Mouse (Mus musculus): ENCODE results near the gene Mall.

Mall gene

DNA sequence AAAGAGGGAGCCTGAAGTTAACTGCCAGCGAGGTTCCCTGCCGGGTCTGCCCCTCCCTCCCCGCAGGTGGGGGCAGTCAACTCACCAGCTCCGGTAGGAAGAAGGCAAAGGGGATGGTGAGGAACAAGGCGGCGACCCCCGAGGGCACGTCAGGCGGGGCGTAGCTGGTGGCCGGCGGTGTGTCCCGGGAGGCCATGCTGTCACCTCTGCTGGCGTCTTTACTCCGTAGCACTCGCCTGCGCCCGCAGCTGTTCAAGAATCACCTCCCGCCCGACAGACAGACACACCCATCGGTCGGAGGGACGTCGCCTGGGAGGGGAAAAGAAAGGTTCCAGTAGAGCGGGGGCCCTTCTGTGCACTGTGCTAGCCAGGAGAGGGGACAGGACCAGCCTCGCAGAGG lies at the start of gene Mall:
Gene Mall (minus strand): TSS at position 262 of the 400 bp plus-strand sequence.
- DNase-seq (ENCODE audit: low spot score): no peak

DNA sequence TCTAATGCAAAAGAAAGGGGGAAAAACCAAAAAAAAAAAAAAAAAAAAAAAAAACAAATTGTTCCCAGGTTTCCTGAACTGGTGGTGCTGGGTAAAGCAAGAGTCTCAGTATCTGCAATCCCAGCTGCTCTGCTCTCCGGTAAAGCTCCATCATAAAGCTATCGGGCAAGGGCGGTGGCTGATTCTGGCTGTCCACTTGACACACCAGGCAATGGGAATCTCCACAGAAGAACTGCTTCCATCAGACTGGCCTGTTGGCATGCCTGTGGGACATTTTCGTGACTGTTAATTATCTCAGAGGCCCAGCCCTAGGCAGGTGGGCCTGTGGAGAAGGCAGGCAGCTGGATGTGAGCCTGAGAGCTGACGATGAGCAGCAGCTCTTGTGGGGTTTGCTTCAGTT lies 48.7 kb upstream of the Mall start:
- DNase-seq (ENCODE audit: low spot score): no peak

DNA sequence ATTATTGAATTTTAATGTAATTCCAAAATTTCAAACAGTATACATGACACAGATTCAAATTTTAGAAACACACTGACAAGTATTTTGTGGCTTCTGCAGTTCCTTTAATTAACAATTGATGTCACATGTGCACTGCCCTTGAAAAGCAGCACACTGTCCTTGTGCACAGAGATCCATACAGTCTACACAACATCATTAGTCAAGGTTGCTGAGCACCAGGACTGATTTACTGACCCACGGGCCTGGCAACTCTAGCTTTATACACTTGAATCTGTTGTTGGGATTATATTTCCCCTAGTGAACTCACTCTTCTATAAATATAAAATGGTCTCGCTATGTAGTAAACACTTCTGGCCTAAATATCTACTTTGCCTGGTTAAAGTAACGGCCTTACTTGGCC lies 45.3 kb upstream of the Mall start:
- no peak for DNase-seq (ENCODE audit: low spot score)

DNA sequence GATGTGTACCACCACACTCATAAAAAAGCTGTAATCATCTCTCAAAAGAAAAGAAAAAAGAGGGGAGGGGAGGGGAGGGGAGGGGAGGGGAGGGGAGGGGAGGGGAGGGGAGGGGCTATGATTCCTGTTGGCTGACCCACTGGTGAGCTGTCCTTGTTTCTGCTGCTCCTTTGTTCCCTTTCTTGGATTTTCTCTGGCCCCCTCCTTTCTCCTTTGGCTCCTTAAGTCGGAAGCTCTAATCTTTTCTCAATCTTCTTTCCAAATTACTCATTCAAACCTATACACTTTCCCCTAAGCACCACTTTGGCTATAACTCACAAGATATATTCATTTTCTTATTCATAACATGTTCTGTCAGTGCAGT lies 44.8 kb upstream of the Mall start:
- DNase-seq (ENCODE audit: low spot score): no peak

DNA sequence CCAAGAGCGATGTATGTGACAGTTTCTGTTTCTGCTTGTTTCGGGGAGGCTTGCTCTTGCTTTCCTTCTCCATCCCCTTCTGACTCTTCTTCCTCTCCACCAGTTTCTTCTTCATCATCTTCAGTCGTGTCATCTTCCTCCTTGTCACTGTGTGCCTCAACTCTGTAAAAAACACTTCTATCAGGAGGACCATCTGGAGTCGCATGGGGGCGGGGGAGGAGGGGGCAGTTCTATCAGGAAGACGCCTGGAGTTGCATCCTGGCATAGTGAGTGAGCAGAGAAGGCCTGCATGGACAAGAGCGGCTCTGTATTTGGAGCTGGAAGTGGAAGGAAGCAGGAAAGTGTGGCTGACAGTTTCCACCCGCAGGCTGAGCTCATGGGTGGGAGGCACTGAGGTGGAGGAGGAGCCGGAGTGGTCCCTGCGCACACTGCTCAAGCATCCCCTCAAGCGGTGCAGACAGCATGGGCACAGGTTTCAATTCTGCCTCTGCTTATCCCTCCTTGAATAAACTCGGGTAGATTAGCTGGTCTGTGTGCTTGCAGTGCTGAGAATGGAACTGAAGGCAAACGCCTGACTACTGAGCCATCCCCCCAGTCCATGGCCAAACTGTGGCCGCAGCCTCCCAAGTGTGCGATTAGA lies 44.3 kb upstream of the Mall start:
- no peak for DNase-seq (ENCODE audit: low spot score)

DNA sequence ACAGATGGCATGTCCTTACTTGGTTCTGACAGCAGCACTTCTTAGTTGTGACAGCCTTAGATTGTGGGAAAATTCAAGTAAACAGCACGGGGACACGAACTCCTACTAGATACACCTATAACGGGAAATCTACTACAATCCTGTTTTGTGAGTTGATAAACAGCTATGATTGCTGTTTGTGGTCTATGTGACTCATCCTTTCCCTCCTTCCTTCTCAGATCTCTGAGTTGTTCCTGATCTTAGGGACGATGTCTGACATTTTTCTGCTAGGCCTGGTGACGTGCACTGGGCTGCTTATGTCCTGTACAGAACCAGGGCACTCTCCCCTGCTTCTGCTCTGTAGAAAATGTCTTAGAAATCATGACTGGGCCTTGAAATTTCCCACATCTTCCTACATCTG lies 31.9 kb upstream of the Mall start:
- DNase-seq (ENCODE audit: low spot score): no peak

DNA sequence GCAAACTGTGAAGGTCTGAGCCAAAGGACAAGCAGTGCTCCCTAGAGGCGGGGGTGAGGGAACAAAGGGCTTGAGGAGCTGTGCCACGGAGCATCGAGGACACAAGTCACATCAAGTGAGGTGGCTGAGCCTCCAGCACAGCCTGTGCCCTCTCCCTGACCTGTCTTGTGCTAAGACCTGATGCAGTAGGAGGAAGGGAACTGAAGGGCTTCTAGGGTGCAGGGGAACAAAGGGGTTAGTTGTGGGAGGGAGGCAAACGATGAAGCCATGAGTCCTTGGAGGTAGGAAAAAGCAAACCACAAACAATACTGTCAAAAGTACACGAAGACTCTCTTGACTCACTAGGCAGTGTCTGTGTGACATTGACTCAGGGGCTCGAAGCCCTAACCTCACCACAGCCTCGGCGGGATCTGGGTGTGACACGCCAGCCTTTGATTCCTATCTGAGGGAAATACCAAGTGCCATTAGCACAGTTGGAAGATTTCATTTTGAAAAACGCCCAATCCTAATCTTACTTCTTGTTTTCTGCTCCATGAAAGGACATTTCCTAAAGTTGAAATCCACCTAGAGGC lies 30.8 kb upstream of the Mall start:
- no peak for DNase-seq (ENCODE audit: low spot score)

DNA sequence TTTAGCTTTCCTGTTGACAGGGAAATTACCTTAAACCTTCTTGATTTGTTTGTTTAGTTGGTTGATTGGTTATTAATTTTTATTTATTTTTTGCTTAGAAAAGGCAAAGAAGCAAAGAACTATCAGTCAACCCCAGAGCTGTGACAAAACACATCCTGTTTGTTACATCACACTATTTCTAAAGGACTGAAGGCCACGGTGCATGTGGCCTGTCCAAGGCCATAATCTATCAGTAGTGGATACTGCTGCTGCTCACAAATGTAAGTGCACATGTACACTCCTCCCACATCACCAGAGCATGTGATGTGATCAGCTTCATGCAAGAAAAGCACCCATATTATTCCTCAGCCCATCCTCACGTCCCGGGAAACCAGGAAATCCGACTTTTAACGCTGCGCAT lies 30.3 kb upstream of the Mall start:
- DNase-seq (ENCODE audit: low spot score): no peak

DNA sequence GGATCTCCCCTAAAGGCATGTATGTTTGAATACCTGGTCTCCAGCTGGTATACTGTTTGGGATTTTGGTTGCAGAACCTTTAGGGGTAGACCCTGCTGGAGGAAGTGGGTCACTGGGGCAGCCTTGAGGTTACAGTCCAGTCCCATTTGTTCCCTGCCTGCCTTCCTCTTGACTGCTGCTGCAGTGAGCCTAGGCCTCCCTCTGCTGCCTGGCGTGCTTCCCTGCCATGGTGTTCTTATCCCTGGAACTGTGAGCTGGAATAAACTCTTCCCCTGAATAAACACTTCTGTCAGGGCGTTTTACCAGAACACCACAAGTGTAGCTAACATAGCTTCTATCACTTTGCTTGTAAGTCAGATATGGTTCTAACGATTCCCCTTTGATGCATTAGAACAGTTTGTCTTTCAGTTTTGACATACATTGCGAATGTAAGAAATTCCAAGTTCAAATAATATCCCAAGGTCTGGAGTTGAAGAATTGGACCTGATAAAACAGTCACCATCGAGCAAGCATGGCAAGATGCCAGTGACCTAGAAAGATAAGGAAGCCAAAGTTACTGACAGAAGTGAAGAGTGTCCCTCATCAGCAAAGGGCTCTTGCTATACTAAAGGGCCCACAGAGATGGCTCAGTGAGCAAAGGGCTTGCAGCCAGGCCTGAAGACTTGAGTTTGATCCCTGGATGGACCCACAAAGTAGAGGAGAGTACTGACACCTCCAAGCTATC lies 29.6 kb upstream of the Mall start:
- DNase-seq (ENCODE audit: low spot score): no peak

DNA sequence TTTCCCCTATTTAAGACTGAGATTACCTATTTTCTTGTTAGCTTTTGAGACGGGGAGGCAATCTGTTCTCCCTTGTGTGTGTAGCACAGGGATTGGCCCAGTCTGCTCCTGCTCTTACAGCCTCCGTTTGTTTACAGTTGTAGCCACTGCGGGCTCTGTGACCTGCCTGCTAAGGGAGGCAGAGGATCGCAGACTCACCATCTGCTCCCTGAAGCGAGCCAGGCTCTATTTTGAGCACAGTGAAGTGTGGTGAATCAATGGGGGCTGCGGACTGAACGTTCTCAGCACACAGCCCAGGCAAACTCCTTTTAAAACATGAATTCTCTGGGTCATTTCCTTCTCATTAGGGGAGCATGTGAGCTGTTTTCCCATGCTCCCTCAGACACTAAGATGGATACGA lies 27.4 kb upstream of the Mall start:
- no peak for DNase-seq (ENCODE audit: low spot score)

DNA sequence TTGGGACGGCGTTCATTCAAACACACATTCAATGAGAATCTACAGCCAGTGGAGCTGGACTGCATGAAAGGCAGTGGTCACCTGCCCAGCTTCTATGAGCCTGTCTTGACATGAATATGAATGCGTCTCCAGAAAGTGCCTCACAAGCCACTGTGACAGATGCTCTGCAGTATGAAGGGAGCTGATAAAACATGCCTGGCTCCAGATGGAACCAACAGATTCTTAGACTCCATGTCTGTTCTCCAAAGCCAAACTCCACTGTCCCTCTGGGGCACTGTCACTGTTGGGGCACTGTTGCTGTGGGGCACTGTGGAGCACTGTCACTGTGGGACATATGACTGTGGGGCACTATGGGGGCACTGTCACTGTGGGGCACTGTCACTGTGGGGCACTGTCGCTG lies 24.4 kb upstream of the Mall start:
- no peak for DNase-seq (ENCODE audit: low spot score)

DNA sequence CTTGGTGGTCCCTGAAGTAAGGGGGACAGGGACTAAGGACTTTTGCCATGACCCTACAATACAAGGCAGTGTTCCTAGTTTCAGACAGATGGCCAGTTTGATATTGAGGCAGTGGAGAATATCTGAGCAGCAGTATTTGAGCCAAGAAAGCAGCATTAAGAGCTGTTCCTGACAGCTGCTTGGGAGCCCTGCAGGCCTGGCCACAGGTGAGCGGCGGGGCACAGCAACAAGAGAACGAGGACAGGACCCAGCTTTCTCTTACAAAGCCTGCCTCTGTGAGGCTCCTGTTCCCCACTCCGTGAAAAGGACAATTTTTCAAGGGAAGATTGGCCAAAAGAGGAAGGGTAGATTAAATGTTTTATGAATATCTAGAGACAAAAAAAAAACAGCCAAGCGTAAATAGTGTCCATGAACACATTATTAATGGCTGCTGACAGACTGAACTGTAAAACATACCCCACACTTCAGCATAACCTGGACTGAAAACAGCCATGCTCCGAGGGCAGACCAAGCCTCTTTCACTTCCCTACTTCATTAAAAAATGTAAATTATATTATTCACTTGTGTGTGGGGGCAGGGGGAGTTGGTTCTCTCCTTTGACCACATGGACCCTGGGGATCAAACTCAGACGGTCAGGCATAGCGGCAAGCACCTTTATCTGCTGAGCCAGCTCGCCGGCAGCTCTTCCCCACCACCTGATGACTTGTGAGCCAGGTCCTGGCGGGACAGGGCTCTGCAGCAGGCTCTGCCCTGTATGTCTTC lies 22.3 kb upstream of the Mall start:
- no peak for DNase-seq (ENCODE audit: low spot score)

DNA sequence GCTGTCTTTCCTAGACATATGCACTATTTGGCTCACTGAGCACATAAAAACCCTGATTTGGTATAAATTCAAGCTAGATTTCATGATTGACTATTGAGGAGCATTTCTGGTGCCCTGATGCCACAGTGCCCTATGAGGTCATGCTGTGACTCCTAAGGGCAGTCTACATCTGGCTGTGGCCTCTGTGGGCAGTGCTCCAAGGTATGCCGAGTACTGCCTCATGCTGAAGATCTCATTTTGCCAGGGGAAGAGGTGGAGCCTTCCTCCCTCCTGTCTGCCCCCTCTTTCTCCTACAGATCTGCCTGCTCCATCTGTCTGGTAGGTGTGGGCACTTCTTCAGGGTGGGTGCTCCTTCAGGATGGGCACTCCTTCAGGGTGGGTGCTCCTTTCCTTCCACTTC lies 19.6 kb upstream of the Mall start:
- no peak for DNase-seq (ENCODE audit: low spot score)

DNA sequence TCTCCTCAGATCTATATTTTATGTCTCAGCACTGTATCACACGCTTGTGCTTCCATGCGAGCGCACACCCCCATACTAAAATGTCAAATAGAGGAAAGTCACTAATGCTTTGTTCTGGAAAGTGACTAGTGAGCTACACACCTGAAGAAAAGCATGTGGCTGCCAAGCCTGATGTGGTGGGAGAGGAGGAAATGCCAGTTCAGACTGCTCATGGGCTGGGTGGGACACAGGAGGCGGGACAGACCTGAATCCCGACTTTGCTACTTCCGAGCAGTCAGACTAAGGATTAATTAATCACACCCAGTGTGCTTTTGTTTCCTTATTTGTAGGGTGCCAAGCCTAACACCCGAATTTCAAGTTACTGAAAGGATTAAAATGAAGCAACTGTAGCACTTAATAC lies 18.6 kb upstream of the Mall start:
- no peak for DNase-seq (ENCODE audit: low spot score)

DNA sequence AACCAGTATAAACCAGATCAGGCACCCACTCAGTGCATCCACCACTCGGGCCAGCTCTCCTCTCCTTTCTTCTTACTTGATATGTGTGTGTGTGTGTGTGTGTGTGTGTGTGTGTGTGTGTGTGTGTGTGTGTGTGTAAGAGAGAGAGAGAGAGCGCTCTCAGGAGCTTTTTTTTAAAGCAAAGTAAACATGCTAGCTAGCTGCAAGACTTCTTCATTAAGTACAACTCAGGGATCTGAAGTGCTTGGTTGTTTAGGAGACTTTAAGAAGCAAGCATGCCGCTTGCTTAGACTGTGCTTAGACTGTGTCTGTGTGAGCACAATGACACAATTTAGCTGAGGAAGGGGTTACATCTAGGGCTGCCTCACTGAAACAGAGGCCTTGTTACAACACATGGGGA lies 12.9 kb upstream of the Mall start:
- DNase-seq (ENCODE audit: low spot score): no peak

DNA sequence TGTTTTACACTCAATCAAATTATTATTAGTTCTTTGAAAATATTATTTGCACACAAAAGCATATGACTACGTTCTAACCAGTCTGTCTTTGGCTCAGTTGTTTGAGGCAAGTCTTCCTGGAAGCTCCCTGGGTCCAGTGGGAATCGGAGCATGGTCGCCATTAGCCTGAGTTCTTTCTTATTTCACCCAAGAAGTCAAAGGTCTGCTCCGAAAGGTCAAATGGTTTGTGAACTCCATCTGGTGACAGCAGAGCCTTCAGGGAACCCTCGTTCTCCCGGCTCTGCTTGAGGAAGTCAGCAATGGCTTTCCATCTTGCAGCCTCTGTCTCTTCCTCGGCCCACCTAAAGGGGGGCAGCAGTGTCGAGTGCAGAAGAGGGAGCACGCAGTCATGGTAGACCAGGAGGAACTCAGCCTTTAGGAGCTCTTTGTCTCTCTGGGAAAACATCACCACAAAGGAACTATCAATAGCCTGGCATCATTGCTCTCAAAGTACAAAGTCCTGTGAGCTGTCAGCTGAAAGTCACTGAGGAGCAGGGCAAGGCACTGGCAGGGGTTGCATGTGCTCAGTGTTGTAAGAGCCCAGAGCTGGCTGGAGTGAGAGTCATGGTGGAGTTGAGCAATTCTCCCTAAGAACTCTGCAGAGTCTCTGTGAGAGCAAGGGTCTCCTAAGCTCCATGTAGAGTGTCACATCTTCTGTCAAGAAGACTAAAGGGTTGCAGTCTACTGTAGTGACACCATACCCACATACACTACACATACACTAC lies 11.2 kb upstream of the Mall start:
- no peak for DNase-seq (ENCODE audit: low spot score)

DNA sequence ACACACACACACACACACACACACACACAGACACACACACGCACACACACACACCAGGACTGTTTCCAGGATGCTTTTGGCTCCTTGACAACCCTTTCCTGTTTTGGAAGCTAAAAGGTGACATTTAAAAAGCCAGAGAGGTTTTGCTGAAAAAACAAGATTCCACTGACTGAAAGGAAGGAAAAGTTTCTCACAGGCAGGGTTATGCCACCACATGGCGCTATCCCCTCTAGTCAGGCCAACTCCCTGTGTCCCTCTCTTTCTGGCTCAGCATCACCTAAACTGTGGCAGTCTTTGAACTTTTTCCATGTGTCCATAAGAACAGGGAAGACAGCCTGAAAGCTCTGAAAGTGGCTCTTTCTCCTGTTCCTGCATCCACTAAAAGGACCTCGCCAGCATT lies 8.2 kb upstream of the Mall start:
- DNase-seq (ENCODE audit: low spot score): no peak

DNA sequence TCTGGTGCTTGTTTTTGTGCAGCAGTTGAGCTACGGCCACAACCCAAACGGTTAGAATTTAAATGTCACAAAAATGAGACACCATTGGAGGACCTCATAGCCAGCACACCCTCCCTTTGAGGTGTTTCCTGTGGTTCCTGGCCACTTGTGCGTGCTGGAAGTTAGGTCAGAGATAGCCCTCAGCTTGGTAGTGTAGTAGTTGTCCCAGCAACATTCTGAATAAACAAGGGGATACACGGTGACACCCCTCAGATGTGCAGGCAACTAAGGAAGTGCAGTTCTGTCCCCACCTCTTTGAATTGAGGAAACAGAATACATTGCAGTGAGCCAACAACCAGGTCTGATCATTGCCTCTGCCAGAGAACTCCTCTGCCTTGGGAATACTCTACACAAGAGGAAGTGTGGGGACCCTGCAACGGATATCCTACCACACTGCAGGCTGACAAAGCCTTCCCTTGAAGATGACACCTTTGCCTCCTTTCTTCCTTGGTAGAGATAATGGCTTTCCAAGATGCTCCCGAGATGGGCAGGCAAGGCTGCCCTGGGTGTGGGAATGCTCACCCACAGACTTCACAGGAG lies 7.0 kb upstream of the Mall start:
- no peak for DNase-seq (ENCODE audit: low spot score)

DNA sequence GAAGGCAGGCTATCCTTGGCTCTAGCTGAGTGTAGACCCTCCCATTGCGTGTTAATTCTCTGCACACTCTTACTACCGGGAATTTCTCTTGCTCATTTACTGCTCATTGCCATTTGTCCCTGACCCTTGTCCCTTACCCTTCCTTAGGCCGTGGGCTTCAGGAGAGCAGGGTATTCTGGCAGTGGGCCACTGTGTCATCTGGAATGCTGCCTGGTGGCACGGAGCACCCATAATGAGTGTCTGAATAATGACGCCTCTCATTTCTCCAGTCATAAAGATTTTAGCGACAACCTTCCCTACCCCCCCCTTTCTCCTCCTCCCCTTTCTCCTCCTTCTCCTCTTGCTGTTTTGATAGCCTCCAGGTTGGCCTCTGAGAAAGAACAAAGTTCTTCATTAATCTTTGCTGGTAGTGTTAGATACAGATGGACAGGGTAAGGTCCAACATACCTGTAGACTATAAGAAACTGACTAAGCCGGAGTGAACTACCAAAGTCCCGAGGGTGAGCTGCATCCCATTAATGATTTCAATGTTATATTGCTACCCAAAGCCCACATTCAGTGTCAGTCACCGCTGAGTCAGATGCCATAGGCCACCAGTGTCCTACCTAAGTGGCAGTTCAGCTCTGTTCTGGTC lies 5.9 kb upstream of the Mall start:
- no peak for DNase-seq (ENCODE audit: low spot score)

DNA sequence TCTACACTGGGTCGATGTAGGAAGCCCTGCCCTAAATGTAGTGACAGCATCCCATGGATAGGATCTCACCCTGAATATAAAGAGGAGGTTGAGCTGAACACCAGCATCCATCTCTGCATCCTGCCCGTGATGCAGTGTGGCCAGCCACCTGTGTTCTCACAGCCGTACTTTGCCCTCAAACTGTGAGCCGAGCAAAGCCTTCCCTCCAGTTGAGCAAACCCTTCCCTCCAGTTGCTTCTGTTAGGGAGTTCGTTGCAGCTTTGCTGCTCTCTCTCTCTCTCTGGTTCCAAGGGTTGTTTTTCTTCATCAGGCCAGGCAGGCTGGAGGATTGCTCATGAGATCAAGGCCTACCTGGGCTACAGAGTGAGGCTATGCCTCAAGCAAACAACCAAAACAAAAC lies 5.2 kb upstream of the Mall start:
- DNase-seq (ENCODE audit: low spot score): no peak

DNA sequence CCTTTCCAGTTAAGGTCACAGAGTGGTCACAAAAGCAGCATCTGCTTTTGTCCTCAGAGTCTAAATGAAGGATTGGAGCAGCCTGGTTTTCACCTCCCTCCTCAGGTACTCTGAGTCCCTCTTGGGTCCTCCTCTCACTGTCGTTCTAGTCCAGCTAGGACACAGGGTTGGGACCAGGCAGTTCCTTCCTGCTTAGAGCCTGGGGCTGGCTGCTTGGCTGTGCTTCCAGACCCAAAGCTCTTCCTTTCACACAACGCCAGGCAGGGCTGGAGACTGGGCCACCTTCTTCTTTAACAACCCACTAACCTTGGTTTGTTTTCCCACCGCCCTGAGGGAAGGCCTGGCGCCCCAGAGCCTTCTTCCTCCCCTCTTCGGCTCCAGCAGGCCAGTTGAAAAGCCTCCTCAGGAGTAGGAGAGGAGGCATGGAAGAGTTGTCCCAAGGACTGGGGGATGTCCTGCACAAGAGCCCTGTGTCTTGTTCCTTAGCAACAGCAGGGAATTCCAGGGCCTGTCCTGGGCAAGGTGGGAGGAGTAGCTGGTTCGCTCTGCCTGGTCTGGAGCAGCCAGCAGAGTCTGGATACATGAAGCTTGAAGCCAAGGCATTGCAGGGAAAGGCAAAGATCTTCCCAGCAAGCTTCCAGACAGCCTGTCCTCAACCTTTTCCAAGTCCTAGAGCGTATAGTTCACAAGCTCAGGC lies 717 bp upstream of the Mall start:
- DNase-seq (ENCODE audit: low spot score): no peak
